Mouse (Mus musculus): ENCODE data around the gene Insrr. TPM values are rescaled to one million over a fixed set of nuclear protein-coding genes. Genes with fewer than 3 reads are reported as not detected.

The Insrr gene
- total RNA-seq (2023): not detected

GRCm38 (mm10) chr3:87796736-87797334 is at the start of gene Insrr:
TSS of gene Insrr (plus strand) at chr3:87796951.

GRCm38 (mm10) chr3:87748431-87748830 is 48.3 kb upstream of the Insrr start, which contains the start of gene Lrrc71:
TSS of gene Lrrc71 (minus strand) at chr3:87748625.

GRCm38 (mm10) chr3:87794922-87795325 is 1.8 kb upstream of the Insrr start, which contains the start of gene Ntrk1:
TSS of gene Ntrk1 (minus strand) at chr3:87795162.

GRCm38 (mm10) chr3:87824206-87824605 is 27.5 kb downstream of the Insrr start, which contains the start of gene Pear1:
TSS of gene Pear1 (minus strand) at chr3:87824306.

GRCm38 (mm10) chr3:87846650-87847110 is 49.9 kb downstream of the Insrr start, which contains the start of gene Sh2d2a:
TSS of gene Sh2d2a (plus strand) at chr3:87846755.

Other genes with a start within 250 kb of the Insrr start
- 38.3 TPM for gene Arhgef11, start 179.4 kb upstream of the Insrr start, total RNA-seq (2023)
- 0.88 TPM for gene Lrrc71, start 48.3 kb upstream of the Insrr start, total RNA-seq (2023)
- not detected for gene Ntrk1, start 1.8 kb upstream of the Insrr start, total RNA-seq (2023)
- 23.8 TPM for gene Pear1, start 27.4 kb downstream of the Insrr start, total RNA-seq (2023)
- 400 TPM for gene Sh2d2a, start 49.8 kb downstream of the Insrr start, total RNA-seq (2023)
- gene Prcc, start 88.7 kb downstream of the Insrr start, total RNA-seq (2023): 64.7 TPM
- 75.2 TPM for gene Hdgf, start 109.4 kb downstream of the Insrr start, total RNA-seq (2023)
- gene Mrpl24, start 122.6 kb downstream of the Insrr start, total RNA-seq (2023): 142 TPM
- 65.7 TPM for gene Isg20l2, start 133.4 kb downstream of the Insrr start, total RNA-seq (2023)
- 28.8 TPM for gene Rrnad1, start 133.8 kb downstream of the Insrr start, total RNA-seq (2023)
- not detected for gene Crabp2, start 151.7 kb downstream of the Insrr start, total RNA-seq (2023)
- 0.59 TPM for gene Nes, start 174.1 kb downstream of the Insrr start, total RNA-seq (2023)
- gene Bcan, start 203.3 kb downstream of the Insrr start, total RNA-seq (2023): not detected
- gene Hapln2, start 230.6 kb downstream of the Insrr start, total RNA-seq (2023): not detected
- gene Gpatch4, start 246.2 kb downstream of the Insrr start, total RNA-seq (2023): 19.1 TPM